Mouse (Mus musculus): ENCODE results near the gene Lsamp.
A peak's percentile ranks its signal among the peaks of the same experiment; 100 is the strongest.

The Lsamp gene

DNA sequence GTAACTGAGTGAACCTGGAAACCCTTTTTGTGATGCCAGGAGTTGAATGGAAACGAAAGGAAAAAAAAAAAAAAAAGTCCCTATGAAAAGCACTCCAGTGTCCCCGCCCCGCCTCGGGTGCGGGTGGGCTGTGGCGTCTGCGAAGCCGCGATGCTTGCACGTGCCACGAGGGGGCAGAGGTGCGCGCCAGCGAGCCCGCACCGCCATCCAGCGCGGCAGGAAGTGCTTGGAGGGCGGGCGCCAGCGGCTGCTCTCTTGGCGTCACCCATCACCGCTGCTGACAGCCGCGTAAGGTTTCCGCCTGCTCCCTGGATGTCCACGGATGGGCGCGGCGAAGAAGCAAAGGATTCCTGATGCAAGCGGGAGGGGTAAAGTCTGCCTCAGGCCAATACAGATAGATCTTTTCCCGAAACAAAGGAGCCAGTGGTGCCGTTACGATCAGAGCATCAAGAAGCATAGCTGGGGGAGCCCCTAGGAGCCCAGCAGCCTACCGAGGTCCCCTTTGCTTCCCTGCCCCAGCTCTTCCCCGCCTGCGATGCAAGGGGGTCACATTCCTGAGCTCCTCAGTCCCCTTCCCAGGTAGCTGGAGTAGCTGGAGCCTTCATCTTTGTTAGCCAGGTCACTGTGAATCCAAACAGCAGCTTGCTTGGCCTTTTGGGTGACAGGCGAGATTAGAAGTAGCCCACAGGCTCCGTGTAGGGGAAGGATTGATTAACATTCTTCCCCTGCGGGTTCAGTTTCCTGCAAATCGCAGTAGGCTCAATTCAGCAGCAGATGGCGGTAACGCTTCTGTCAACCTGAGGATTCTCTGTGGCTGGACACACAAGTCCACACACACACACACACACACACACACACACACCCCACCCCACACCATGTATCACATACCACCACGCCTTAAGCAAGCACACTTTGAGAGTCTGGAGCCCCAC lies 2206.2 kb downstream of the Lsamp start:
- DNase-seq (ENCODE audit: low spot score), result peak; percentile 92
